Mouse (Mus musculus) ES-Bruce4 (cell line): ENCODE results near the gene Phactr4.

Experiments used
- CTCF ChIP-seq: IDR thresholded peaks from one replicate; pipeline ENCODE4 v1.8.1; 2011; ENCODE audit warnings: low read depth, low read length
- POLR2A ChIP-seq: IDR thresholded peaks from one replicate; pipeline ENCODE4 v1.8.1; 2011; ENCODE audit warnings: low read length; ENCODE audit not compliant: insufficient read depth

- TF ChIP-seq POLR2A (no peak), CTCF (no peak)
These were observed 23.4 kb downstream of the Phactr4 start for GRCm38 (mm10) chr4:132398863-132399262.
